Mouse (Mus musculus): ENCODE results near the gene Usp43.

The Usp43 gene

DNA sequence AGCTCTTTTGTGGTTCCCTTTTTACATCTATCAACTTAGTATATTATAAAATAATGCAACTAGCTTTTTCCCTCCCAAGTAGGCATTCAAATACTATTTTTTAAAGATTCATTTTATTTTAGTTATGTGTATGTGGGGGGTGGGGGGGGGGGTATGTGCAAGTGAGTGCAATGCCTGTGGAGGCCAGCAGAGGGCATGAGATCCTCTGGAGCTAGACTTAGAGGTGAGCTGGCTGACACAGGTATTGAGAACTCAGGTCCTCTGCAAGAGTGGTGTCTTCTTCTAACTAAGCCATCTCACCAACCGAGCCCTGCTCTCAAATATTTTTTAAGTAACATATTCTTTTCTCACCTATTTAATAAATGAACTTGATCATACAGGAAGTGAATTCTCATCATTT lies 116.4 kb downstream of the Usp43 start:
- DNase-seq: no peak
